Comparison of ENCODE assay signal across 20 mouse cellular contexts in genomic region chr3:68840206-68840605, GRCm38 (mm10). TPM values are rescaled to one million over a fixed set of nuclear protein-coding genes. Genes with fewer than 3 reads are reported as not detected.
A peak's percentile ranks its signal among the peaks of the same experiment; 100 is the strongest.
DNase-seq lines count a peak whose midpoint lies in the region; ATAC-seq and TF ChIP-seq lines count a peak whose summit lies in the region.
"Had no signal": no experiment of that assay in that cellular context is flagged by ENCODE, and none has a peak within 500 bp of the region (broad histone marks: within the 10 kb centered on the region; RNA-seq: fewer than 3 reads in every experiment).

No protein-coding gene starts in this region.

- H3K4me2 ChIP-seq in forebrain, embryonic 15.5 days (replicated peaks), result no peak overlapping the region
- H3K4me2 ChIP-seq in lung, postnatal 0 days (replicated peaks; ENCODE audit: low read depth, low read length), result no peak overlapping the region
- H3K4me2 ChIP-seq: hindbrain, embryonic 13.5 days; liver, embryonic 15.5 days had no signal

- H3K27me3 ChIP-seq in forebrain, embryonic 15.5 days, result no peaks in the 10 kb centered on the region
- no peaks in the 10 kb centered on the region for H3K27me3 ChIP-seq in forebrain, embryonic 10.5 days (ENCODE audit: poor library complexity, severe bottlenecking)
- H3K27me3 ChIP-seq in lung, postnatal 0 days (replicated peaks; ENCODE audit: insufficient read depth, low read length), result no peaks in the 10 kb centered on the region
- H3K27me3 ChIP-seq: hindbrain, embryonic 13.5 days; liver, embryonic 15.5 days had no signal

- no peaks in the 10 kb centered on the region for H3K9me3 ChIP-seq in forebrain, embryonic 15.5 days
- H3K9me3 ChIP-seq in forebrain, embryonic 10.5 days, result no peaks in the 10 kb centered on the region
- H3K9me3 ChIP-seq in lung, postnatal 0 days (ENCODE audit: low read length), result no peaks in the 10 kb centered on the region
- H3K9me3 ChIP-seq: embryonic facial prominence, embryonic 10.5 days; G1E; hindbrain, embryonic 13.5 days; liver, embryonic 15.5 days had no signal

- TF ChIP-seq EP300 in lung, postnatal 0 days (IDR thresholded peaks at IDR 0.05), result no peak

- peak; percentile 70; the same call in 1 of the 2 replicates for ATAC-seq in forebrain, embryonic 15.5 days (replicated peaks)
- no peak for ATAC-seq in lung, postnatal 0 days

- no peak for TF ChIP-seq CTCF in lung, postnatal 0 days (IDR thresholded peaks at IDR 0.05)

- H3K36me3 ChIP-seq in forebrain, embryonic 15.5 days, result no peaks in the 10 kb centered on the region
- H3K36me3 ChIP-seq in forebrain, embryonic 10.5 days (replicated peaks), result no peaks in the 10 kb centered on the region
- H3K36me3 ChIP-seq in lung, postnatal 0 days (ENCODE audit: insufficient read depth, low read length), result no peaks in the 10 kb centered on the region
- H3K36me3 ChIP-seq: embryonic facial prominence, embryonic 10.5 days; G1E; hindbrain, embryonic 13.5 days; liver, embryonic 15.5 days had no signal

- intact Hi-C loops in heart, postnatal 10 days (cut with DNase I), result no loop called here
- intact Hi-C loops in heart, postnatal 36 days (cut with DNase I), result no loop called here

- peaks cover 6% of the 10 kb centered on the region; the same call in 1 of the 2 replicates for H3K4me1 ChIP-seq in forebrain, embryonic 15.5 days
- H3K4me1 ChIP-seq in forebrain, embryonic 10.5 days, result peaks cover 9% of the 10 kb centered on the region; the same call in 1 of the 2 replicates
- no peaks in the 10 kb centered on the region for H3K4me1 ChIP-seq in lung, postnatal 0 days (ENCODE audit: insufficient read depth, low read depth, low read length)
- H3K4me1 ChIP-seq: liver, embryonic 15.5 days; megakaryocyte, embryonic 14.5 days had no signal

- no peak overlapping the region for H3K9ac ChIP-seq in forebrain, embryonic 15.5 days (replicated peaks)
- no peak overlapping the region for H3K9ac ChIP-seq in lung, postnatal 0 days (replicated peaks; ENCODE audit: low read depth)
- H3K9ac ChIP-seq: hindbrain, embryonic 13.5 days; liver, embryonic 15.5 days had no signal

- 19% methylated on average over 4 of the region's 4 CpGs for WGBS in forebrain, embryonic 15.5 days
- 54% methylated on average over 4 of the region's 4 CpGs for WGBS in forebrain, embryonic 10.5 days
- 51% methylated on average over 4 of the region's 4 CpGs for WGBS in lung, postnatal 0 days

- H3K27ac ChIP-seq in forebrain, embryonic 15.5 days (replicated peaks), result no peak overlapping the region
- H3K27ac ChIP-seq in forebrain, embryonic 10.5 days, result no peak overlapping the region
- no peak overlapping the region for H3K27ac ChIP-seq in lung, postnatal 0 days (ENCODE audit: low read length)
- H3K27ac ChIP-seq: embryonic facial prominence, embryonic 10.5 days; hindbrain, embryonic 13.5 days; liver, embryonic 15.5 days had no signal

- no peak for DNase-seq in forebrain, embryonic 10.5 days (ENCODE audit: extremely low spot score, low spot score)
- peak; percentile 20 to 24 for DNase-seq in heart, postnatal 10 days
- DNase-seq in heart, postnatal 36 days, result no peak
- peak; percentile 24 for DNase-seq in lung, postnatal 10 days
- DNase-seq in lung, postnatal 0 days (ENCODE audit: low spot score), result no peak
- DNase-seq in skeletal muscle tissue, adult 2 months (ENCODE audit: low read depth, low spot score), result peak; percentile 11
- no peak for DNase-seq in natural killer cell, adult 2 months (ENCODE audit: low spot score in 2 of 2)
- DNase-seq: adrenal gland, adult 2 months; cerebellum, adult 9-10 months; lung, postnatal 14 days; midbrain, embryonic 14.5 days; right cerebral cortex, postnatal 25 days; thymus, adult 2 months had no signal

- no peak overlapping the region for H3K4me3 ChIP-seq in forebrain, embryonic 15.5 days
- no peak overlapping the region for H3K4me3 ChIP-seq in forebrain, embryonic 10.5 days
- no peak overlapping the region for H3K4me3 ChIP-seq in lung, postnatal 0 days (ENCODE audit: low read depth, low read length)
- H3K4me3 ChIP-seq: embryonic facial prominence, embryonic 10.5 days; hindbrain, embryonic 13.5 days; liver, embryonic 15.5 days; megakaryocyte, embryonic 14.5 days had no signal

RNA-seq across cellular contexts. Expression of gene 1110032F04Rik, which starts 29.2 kb away (rescaled TPM):
- polyA plus RNA-seq in forebrain, embryonic 15.5 days (2015; fragmentation: Nextera tagmentation; extraction: Ambion mirVana), result 3.5 and 3.7 TPM in 2 replicates
- 1.1 and 1.3 TPM in 2 replicates for polyA plus RNA-seq in forebrain, embryonic 10.5 days (2016; fragmentation: Nextera tagmentation; extraction: Ambion mirVana)
- total RNA-seq in heart, postnatal 10 days (2021), result 1 to 10 TPM; 1.3 to 2.2 TPM
- total RNA-seq in heart, postnatal 36 days (2021), result 1 to 10 TPM in 1 of 2 experiments, under 1 TPM in 1; 0.65 to 1.2 TPM
- 0.20 and 0.41 TPM in 2 replicates for polyA plus RNA-seq in lung, postnatal 0 days (2015; fragmentation: Nextera tagmentation; extraction: Ambion mirVana)
- total RNA-seq: adrenal gland, adult 2 months; granulocyte monocyte progenitor cell, adult 5-6 weeks had no signal
- polyA plus RNA-seq: G1E had no signal

Comparison
In these comparisons a context has a peak if more than half of its experiments do, and no peak if none do; other contexts are left out.
1. DNase-seq: peak in heart, postnatal 10 days (2 of 2), lung, postnatal 10 days (single experiment) and skeletal muscle tissue, adult 2 months (single experiment); none in forebrain, embryonic 10.5 days (single experiment), heart, postnatal 36 days (0 of 2), lung, postnatal 0 days (single experiment) and natural killer cell, adult 2 months (0 of 2).